Comparison of ENCODE assay signal across 15 mouse cellular contexts in genomic region chr5:151300286-151300685, GRCm38 (mm10).
"Had no signal": no experiment of that assay in that cellular context is flagged by ENCODE, and none has a peak within 500 bp of the region (broad histone marks: within the 10 kb centered on the region; RNA-seq: fewer than 3 reads in every experiment).

No protein-coding gene starts in this region.

- H3K36me3 ChIP-seq: limb, embryonic 10.5 days; limb, embryonic 13.5 days; liver, embryonic 12.5 days; liver, embryonic 15.5 days had no signal

- H3K27ac ChIP-seq: kidney, postnatal 0 days; layer of hippocampus, adult 2 months; limb, embryonic 10.5 days; limb, embryonic 13.5 days; liver, embryonic 12.5 days; liver, embryonic 15.5 days; stomach, postnatal 0 days had no signal

- ATAC-seq: intestine, embryonic 16.5 days; liver, embryonic 12.5 days had no signal

- H3K27me3 ChIP-seq: limb, embryonic 13.5 days; liver, embryonic 12.5 days; liver, embryonic 15.5 days had no signal

- H3K4me1 ChIP-seq: limb, embryonic 10.5 days; liver, embryonic 12.5 days; liver, embryonic 15.5 days had no signal

- H3K4me2 ChIP-seq: limb, embryonic 13.5 days; liver, embryonic 12.5 days; liver, embryonic 15.5 days; midbrain, embryonic 11.5 days had no signal

- DNase-seq: layer of hippocampus, adult 9-11 months; liver; midbrain, embryonic 14.5 days; thymus, adult 2 months; thymus, postnatal 14 days; thymus, postnatal 4 days had no signal

- H3K4me3 ChIP-seq: layer of hippocampus, adult 2 months; limb, embryonic 10.5 days; limb, embryonic 13.5 days; liver, embryonic 12.5 days; liver, embryonic 15.5 days had no signal

- H3K9ac ChIP-seq: limb, embryonic 13.5 days; liver, embryonic 12.5 days; liver, embryonic 15.5 days had no signal

- H3K9me3 ChIP-seq: limb, embryonic 10.5 days; liver, embryonic 12.5 days; liver, embryonic 15.5 days had no signal
